Mouse (Mus musculus) yolk sac, embryonic 10.5 days (tissue): ENCODE data around the gene Tfam.

Source experiments
- DNase-seq: peaks from one replicate; pipeline ENCODE4 v3.0.0-alpha.2; 2017; ENCODE audit warnings: low spot score

The Tfam gene

GRCm38 (mm10) chr10:71238240-71238554, at the start of gene Tfam:
Gene Tfam (minus strand): TSS chr10:71238280.
- no peak for DNase-seq

GRCm38 (mm10) chr10:71285126-71285580, 47.1 kb upstream of the Tfam start, which contains the start of gene Ube2d1:
Gene Ube2d1 (minus strand): TSS chr10:71285262.
- DNase-seq, result peak; percentile 83

GRCm38 (mm10) chr10:71284511-71285125, 46.5 kb upstream of the Tfam start:
- DNase-seq, result no peak

GRCm38 (mm10) chr10:71284131-71284510, 46.0 kb upstream of the Tfam start:
- DNase-seq, result no peak

- no peak for DNase-seq
These were observed 35.1 kb upstream of the Tfam start for GRCm38 (mm10) chr10:71273008-71273739.

- DNase-seq, result no peak
These were observed 29.9 kb upstream of the Tfam start for GRCm38 (mm10) chr10:71267973-71268372.

- DNase-seq, result no peak
These were observed 29.4 kb upstream of the Tfam start for GRCm38 (mm10) chr10:71267511-71267910.

- no peak for DNase-seq
These were observed 27.0 kb upstream of the Tfam start for GRCm38 (mm10) chr10:71265067-71265466.

- DNase-seq, result no peak
These were observed 23.6 kb upstream of the Tfam start for GRCm38 (mm10) chr10:71261637-71262036.

GRCm38 (mm10) chr10:71258943-71259342, 20.9 kb upstream of the Tfam start:
- DNase-seq, result no peak

- no peak for DNase-seq
These were observed 20.4 kb upstream of the Tfam start for GRCm38 (mm10) chr10:71258516-71258915.

GRCm38 (mm10) chr10:71253147-71253546, 15.1 kb upstream of the Tfam start:
- no peak for DNase-seq

- DNase-seq, result no peak
These were observed 14.3 kb upstream of the Tfam start for GRCm38 (mm10) chr10:71252421-71252820.

GRCm38 (mm10) chr10:71251846-71252245, 13.8 kb upstream of the Tfam start:
- DNase-seq, result no peak

- DNase-seq, result no peak
These were observed 13.2 kb upstream of the Tfam start for GRCm38 (mm10) chr10:71251256-71251655.

- DNase-seq, result no peak
These were observed 12.4 kb upstream of the Tfam start for GRCm38 (mm10) chr10:71250472-71250871.

GRCm38 (mm10) chr10:71249086-71249880, 11.2 kb upstream of the Tfam start:
- DNase-seq, result no peak

GRCm38 (mm10) chr10:71246956-71247355, 8.9 kb upstream of the Tfam start:
- no peak for DNase-seq

- DNase-seq, result no peak
These were observed 1.5 kb upstream of the Tfam start for GRCm38 (mm10) chr10:71239479-71240120.

GRCm38 (mm10) chr10:71237516-71238239, 402 bp downstream of the Tfam start:
- peak; percentile 99 for DNase-seq

- peak; percentile 44 for DNase-seq
These were observed 4.0 kb downstream of the Tfam start for GRCm38 (mm10) chr10:71234071-71234470.

- DNase-seq, result peak; percentile 42
These were observed 12.2 kb downstream of the Tfam start for GRCm38 (mm10) chr10:71225894-71226293.
